Mouse (Mus musculus) midbrain, embryonic 11.5 days (tissue): ENCODE results near the gene Ncor2. TPM values are rescaled to one million over a fixed set of nuclear protein-coding genes. Genes with fewer than 3 reads are reported as not detected.

ENCODE experiments used
- ATAC-seq: fragments of 200-750 bp; cut with Nextera tagmentation; 2 replicates; pipeline ENCODE4 v1.8.0; 2017; ENCODE audit warnings: moderate TSS enrichment, moderate library complexity; ENCODE audit not compliant: low FRiP score
- DNase-seq: peaks from one replicate; pipeline ENCODE4 v3.0.0; 2015; ENCODE audit warnings: low spot score; ENCODE audit errors: missing footprints
- H3K27ac ChIP-seq: fragments of 300-500 bp; sonication (generic); 2 replicates; pipeline ENCODE4 v1.5.1; 2014; ENCODE audit warnings: low read depth, low read length
- H3K27me3 ChIP-seq: fragments of 300-500 bp; sonication (generic); 2 replicates; pipeline ENCODE4 v1.6.1; 2014; ENCODE audit warnings: mild to moderate bottlenecking, low read length, moderate library complexity, mixed read lengths; ENCODE audit not compliant: control insufficient read depth, insufficient read depth
- H3K36me3 ChIP-seq: fragments of 300-500 bp; sonication (generic); 2 replicates; pipeline ENCODE4 v1.6.1; 2014; ENCODE audit warnings: mild to moderate bottlenecking, low read length, moderate library complexity, mixed read lengths; ENCODE audit not compliant: control insufficient read depth, insufficient read depth
- H3K4me1 ChIP-seq: fragments of 300-500 bp; sonication (generic); 2 replicates; pipeline ENCODE4 v1.6.1; 2014; ENCODE audit warnings: low read length; ENCODE audit not compliant: control insufficient read depth, insufficient read depth
- H3K4me2 ChIP-seq: fragments of 300-500 bp; sonication (generic); 2 replicates; pipeline ENCODE4 v1.6.1; 2014; ENCODE audit warnings: mild to moderate bottlenecking, moderate library complexity
- H3K4me3 ChIP-seq: fragments of 300-500 bp; sonication (generic); 2 replicates; pipeline ENCODE4 v1.5.1; 2014; ENCODE audit warnings: low read depth, low read length
- H3K9ac ChIP-seq: fragments of 300-500 bp; sonication (generic); 2 replicates; pipeline ENCODE4 v1.6.1; 2014; ENCODE audit warnings: low read length
- H3K9me3 ChIP-seq: fragments of 300-500 bp; sonication (generic); 2 replicates; pipeline ENCODE4 v1.6.1; 2016; ENCODE audit warnings: low read length; ENCODE audit not compliant: control insufficient read depth
- WGBS: fragments of 180-500 bp; shearing (Covaris S2); extraction: QIAGEN DNeasy Blood & Tissue Kit; methylation state at CpG from one replicate; pipeline ENCODE4 v1.1.7; 2014; 5-methylcytosine and 5-hydroxymethylcytosine counted together
- polyA plus RNA-seq: library from polyadenylated mRNA; unstranded; fragments of >200 nt; fragmentation: Nextera tagmentation; extraction: Ambion mirVana; gene quantifications from 2 replicates; pipeline ENCODE4 v1.2.1, GENCODE M21; 2014

Ncor2 gene
- polyA plus RNA-seq, 1 experiment from 2014 or later: 13.4 TPM

GRCm38 (mm10) chr5:125156418-125157205 lies 22.4 kb downstream of the Ncor2 start:
- no peaks in the 10 kb centered on the region for H3K27me3 ChIP-seq
- H3K9me3 ChIP-seq: no peaks in the 10 kb centered on the region
- DNase-seq (no peak), ATAC-seq (no peak)
- 81% methylated on average over 22 of the region's 22 CpGs for WGBS
- H3K4me3 ChIP-seq: no peak overlapping the region
- H3K4me2 ChIP-seq: no peak overlapping the region
- no peak overlapping the region for H3K9ac ChIP-seq
- H3K36me3 ChIP-seq: no peaks in the 10 kb centered on the region
- H3K4me1 ChIP-seq: peaks cover 81% of the 10 kb centered on the region
- H3K27ac ChIP-seq: no peak overlapping the region

- no peaks in the 10 kb centered on the region for H3K9me3 ChIP-seq
- H3K4me1 ChIP-seq: peaks cover 88% of the 10 kb centered on the region
- H3K27me3 ChIP-seq: no peaks in the 10 kb centered on the region
- WGBS: 94% methylated on average over 4 of the region's 4 CpGs
- H3K27ac ChIP-seq: no peak overlapping the region
- no peaks in the 10 kb centered on the region for H3K36me3 ChIP-seq
- no peak overlapping the region for H3K9ac ChIP-seq
- H3K4me2 ChIP-seq: no peak overlapping the region
- ATAC-seq: no peak
- DNase-seq: no peak
- no peak overlapping the region for H3K4me3 ChIP-seq
Observed at GRCm38 (mm10) chr5:125155451-125155850, 23.6 kb downstream of the Ncor2 start.

- no peaks in the 10 kb centered on the region for H3K36me3 ChIP-seq
- no peak for ATAC-seq
- H3K4me2 ChIP-seq: no peak overlapping the region
- no peak for DNase-seq
- H3K27ac ChIP-seq: no peak overlapping the region
- H3K27me3 ChIP-seq: no peaks in the 10 kb centered on the region
- no peak overlapping the region for H3K4me3 ChIP-seq
- WGBS: 89% methylated on average over 5 of the region's 5 CpGs
- no peak overlapping the region for H3K9ac ChIP-seq
- H3K9me3 ChIP-seq: no peaks in the 10 kb centered on the region
- peaks cover 85% of the 10 kb centered on the region for H3K4me1 ChIP-seq
Observed at GRCm38 (mm10) chr5:125154989-125155388, 24.0 kb downstream of the Ncor2 start.

GRCm38 (mm10) chr5:125154178-125154577 lies 24.8 kb downstream of the Ncor2 start:
- H3K27ac ChIP-seq: peak overlapping the region; percentile 20; the same call in 1 of the 2 replicates
- H3K4me1 ChIP-seq: peaks cover 76% of the 10 kb centered on the region
- WGBS: 45% methylated on average over 5 of the region's 5 CpGs
- no peak for DNase-seq
- ATAC-seq: no peak
- no peak overlapping the region for H3K9ac ChIP-seq
- no peaks in the 10 kb centered on the region for H3K27me3 ChIP-seq
- no peaks in the 10 kb centered on the region for H3K36me3 ChIP-seq
- H3K9me3 ChIP-seq: no peaks in the 10 kb centered on the region
- H3K4me2 ChIP-seq: no peak overlapping the region
- no peak overlapping the region for H3K4me3 ChIP-seq

GRCm38 (mm10) chr5:125153201-125153816 lies 25.7 kb downstream of the Ncor2 start:
- H3K27ac ChIP-seq: no peak overlapping the region
- no peak overlapping the region for H3K9ac ChIP-seq
- no peak overlapping the region for H3K4me3 ChIP-seq
- no peaks in the 10 kb centered on the region for H3K27me3 ChIP-seq
- ATAC-seq (no peak), DNase-seq (no peak)
- H3K9me3 ChIP-seq: no peaks in the 10 kb centered on the region
- WGBS: 90% methylated on average over 11 of the region's 11 CpGs
- H3K36me3 ChIP-seq: no peaks in the 10 kb centered on the region
- H3K4me1 ChIP-seq: peaks cover 68% of the 10 kb centered on the region
- no peak overlapping the region for H3K4me2 ChIP-seq

GRCm38 (mm10) chr5:125151872-125152534 lies 27.0 kb downstream of the Ncor2 start:
- H3K4me1 ChIP-seq: peaks cover 56% of the 10 kb centered on the region
- H3K9me3 ChIP-seq: no peaks in the 10 kb centered on the region
- no peaks in the 10 kb centered on the region for H3K36me3 ChIP-seq
- DNase-seq (peak; percentile 93), ATAC-seq (peak; percentile 67)
- WGBS: 26% methylated on average over 17 of the region's 17 CpGs
- H3K27me3 ChIP-seq: no peaks in the 10 kb centered on the region
- peak overlapping the region; percentile 29 for H3K9ac ChIP-seq
- no peak overlapping the region for H3K4me3 ChIP-seq
- peak overlapping the region; percentile 84 for H3K27ac ChIP-seq
- peak overlapping the region; percentile 1; the same call in 1 of the 2 replicates for H3K4me2 ChIP-seq

GRCm38 (mm10) chr5:125150951-125151564 lies 28.0 kb downstream of the Ncor2 start:
- Histone ChIP-seq H3K4me2 (peak overlapping the region; percentile 1; the same call in 1 of the 2 replicates), H3K27me3 (no peaks in the 10 kb centered on the region), H3K36me3 (no peaks in the 10 kb centered on the region), H3K4me1 (peaks cover 50% of the 10 kb centered on the region), H3K4me3 (no peak overlapping the region), H3K9ac (peak overlapping the region; percentile 29; the same call in 1 of the 2 replicates), H3K9me3 (no peaks in the 10 kb centered on the region), H3K27ac (peak overlapping the region; percentile 84)
- 30% methylated on average over 9 of the region's 10 CpGs for WGBS
- DNase-seq (peak; percentile 93), ATAC-seq (peak; percentile 78)

- DNase-seq (no peak), ATAC-seq (no peak)
- WGBS: 90% methylated on average over 17 of the region's 17 CpGs
- Histone ChIP-seq H3K9ac (no peak overlapping the region), H3K4me3 (no peak overlapping the region), H3K9me3 (no peaks in the 10 kb centered on the region), H3K4me2 (no peak overlapping the region), H3K27ac (no peak overlapping the region), H3K27me3 (no peaks in the 10 kb centered on the region), H3K4me1 (peaks cover 35% of the 10 kb centered on the region), H3K36me3 (no peaks in the 10 kb centered on the region)
Observed at GRCm38 (mm10) chr5:125149142-125149541, 29.9 kb downstream of the Ncor2 start.
